Mouse (Mus musculus): ENCODE results near the gene Bcl2l13. TPM values are rescaled to one million over a fixed set of nuclear protein-coding genes. Genes with fewer than 3 reads are reported as not detected.

Gene Bcl2l13
- total and polyA plus RNA-seq, 3 experiments: 43.7 to 49.9 TPM; not detected in 1

DNA sequence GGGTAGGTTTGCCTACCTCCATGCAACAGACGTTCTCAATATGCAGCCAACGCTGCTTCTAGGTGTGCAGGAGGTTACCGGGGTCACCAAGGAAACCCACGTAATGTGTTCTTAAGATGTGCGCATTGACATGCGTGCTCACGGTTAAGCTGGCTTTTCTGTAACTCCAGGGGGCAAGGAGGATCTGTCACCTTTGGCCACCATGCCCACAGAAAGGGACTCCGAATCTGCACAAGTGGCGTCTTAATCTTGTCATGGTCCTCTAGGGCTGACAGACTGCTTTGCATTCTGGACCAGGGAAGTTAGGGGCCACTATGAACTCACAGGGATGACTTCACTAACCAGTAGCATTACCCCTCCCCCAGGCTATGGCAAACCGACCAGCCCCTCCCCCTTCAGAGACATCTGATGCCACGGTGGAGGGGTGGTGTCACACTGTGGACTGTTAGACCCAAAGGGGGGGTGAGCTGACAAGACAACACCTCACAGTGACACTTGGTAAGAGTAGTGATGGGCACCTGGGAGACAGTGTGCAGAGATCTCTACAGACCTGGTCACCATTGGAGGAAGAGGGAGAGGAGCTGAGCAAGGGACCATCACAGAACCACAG is 102.1 kb downstream of the Bcl2l13 start:
- TF ChIP-seq USF1 (IDR thresholded peaks at IDR 0.05; ENCODE audit: low read depth, low read length) (no peak), TBP (IDR thresholded peaks at IDR 0.05; ENCODE audit: low read depth, low read length) (no peak), E2F4 (IDR thresholded peaks at IDR 0.05; ENCODE audit: borderline replicate concordance, low read depth, low read length) (no peak), POLR2AphosphoS5 (IDR thresholded peaks at IDR 0.05; ENCODE audit: borderline replicate concordance, low read depth, low read length) (no peak), ZNF384 (IDR thresholded peaks at IDR 0.05; ENCODE audit: low read depth, low read length) (no peak), RCOR1 (IDR thresholded peaks at IDR 0.05; ENCODE audit: low read depth, low read length) (no peak), EP300 (IDR thresholded peaks at IDR 0.05; ENCODE audit: low read depth in 1 of 2, low read length in 2 of 2) (no peak), CHD1 (IDR thresholded peaks at IDR 0.05; ENCODE audit: low read depth, low read length) (no peak), SMC3 (IDR thresholded peaks at IDR 0.05; ENCODE audit: low read depth, low read length) (no peak), ZKSCAN1 (IDR thresholded peaks at IDR 0.05; ENCODE audit: low read depth, low read length) (no peak)
- no peak overlapping the region for H3K27ac ChIP-seq (ENCODE audit: control insufficient read depth, low read depth, low read length)
- H3K4me1 ChIP-seq (ENCODE audit: control insufficient read depth in 1 of 2, insufficient read depth in 2 of 2, low read length in 2 of 2): no peaks in the 10 kb centered on the region
- no peak for DNase-seq (ENCODE audit: low read depth, low spot score)
- no peaks in the 10 kb centered on the region for H3K9me3 ChIP-seq (replicated peaks; ENCODE audit: insufficient read depth, low read length)
- no peak overlapping the region for H3K9ac ChIP-seq (ENCODE audit: control insufficient read depth, low read depth, low read length, poor library complexity, severe bottlenecking)
- no peaks in the 10 kb centered on the region for H3K27me3 ChIP-seq (ENCODE audit: control insufficient read depth in 1 of 2, insufficient read depth in 2 of 2, low read length in 2 of 2)
- no peaks in the 10 kb centered on the region for H3K79me2 ChIP-seq (ENCODE audit: control insufficient read depth, insufficient read depth, low read length, poor library complexity)
- H3K4me3 ChIP-seq (ENCODE audit: control insufficient read depth in 1 of 2, insufficient read depth in 1 of 2, low read depth in 2 of 2, low read length in 2 of 2): no peak overlapping the region
- no peaks in the 10 kb centered on the region for H3K36me3 ChIP-seq (ENCODE audit: control insufficient read depth in 1 of 2, insufficient read depth in 2 of 2, low read length in 2 of 2)

DNA sequence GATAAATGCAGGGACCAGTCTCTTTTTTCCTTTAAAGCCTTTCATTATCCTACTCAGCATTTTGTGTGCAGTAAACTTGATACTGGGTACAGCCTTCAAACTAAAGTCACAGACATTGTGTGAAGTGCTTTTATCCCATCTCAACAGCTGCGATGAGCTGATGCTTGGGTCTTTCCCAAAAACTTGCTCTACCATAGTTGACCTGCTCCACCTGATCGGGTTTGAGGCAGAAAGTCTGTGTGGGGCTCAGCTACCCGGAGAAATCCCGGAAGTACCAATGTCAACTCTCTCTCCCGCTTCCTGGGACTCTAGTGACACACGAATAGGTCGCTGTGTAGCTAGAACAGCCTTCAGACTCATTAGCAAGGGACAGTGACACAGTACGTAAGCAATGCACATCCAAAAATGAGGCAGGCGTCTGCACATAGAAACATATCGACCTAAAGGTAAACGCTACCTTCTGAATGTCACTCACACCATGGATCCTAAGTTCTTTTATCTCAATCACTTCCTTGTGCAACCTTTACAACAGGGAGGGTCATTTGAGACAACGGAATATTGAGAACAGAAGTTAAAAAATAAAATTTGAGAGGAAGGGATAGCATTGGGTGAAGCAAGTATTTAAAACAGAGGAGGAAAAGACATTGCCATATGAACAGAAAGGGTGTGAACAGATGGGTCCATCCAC is 102.9 kb downstream of the Bcl2l13 start:
- H3K36me3 ChIP-seq (ENCODE audit: control insufficient read depth in 1 of 2, insufficient read depth in 2 of 2, low read length in 2 of 2): no peaks in the 10 kb centered on the region

DNA sequence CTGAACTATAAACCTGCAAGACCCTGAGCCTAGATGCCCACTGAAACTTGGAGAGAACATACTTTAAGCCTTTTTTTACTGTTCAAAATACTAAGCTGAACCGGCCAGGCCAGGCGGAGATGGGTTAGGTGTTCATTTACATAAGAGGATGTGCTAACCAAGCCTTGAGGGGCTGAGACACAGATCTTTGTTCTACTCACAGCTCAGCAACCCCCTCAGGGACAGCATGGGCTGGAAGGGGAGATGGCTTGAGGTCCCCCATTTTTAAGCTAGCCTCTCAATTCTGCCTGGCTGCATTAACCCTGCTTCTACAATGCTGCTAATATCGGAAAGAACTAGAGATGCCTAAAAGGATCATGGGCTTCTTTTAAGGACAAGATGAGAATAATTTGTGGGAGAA is 103.8 kb downstream of the Bcl2l13 start:
- H3K9me3 ChIP-seq (replicated peaks; ENCODE audit: insufficient read depth, low read length): no peaks in the 10 kb centered on the region
- no peaks in the 10 kb centered on the region for H3K4me1 ChIP-seq (ENCODE audit: control insufficient read depth in 1 of 2, insufficient read depth in 2 of 2, low read length in 2 of 2)
- H3K9ac ChIP-seq (ENCODE audit: control insufficient read depth, low read depth, low read length, poor library complexity, severe bottlenecking): no peak overlapping the region
- H3K27me3 ChIP-seq (ENCODE audit: control insufficient read depth in 1 of 2, insufficient read depth in 2 of 2, low read length in 2 of 2): no peaks in the 10 kb centered on the region
- H3K36me3 ChIP-seq (ENCODE audit: control insufficient read depth in 1 of 2, insufficient read depth in 2 of 2, low read length in 2 of 2): no peaks in the 10 kb centered on the region
- no peaks in the 10 kb centered on the region for H3K79me2 ChIP-seq (ENCODE audit: control insufficient read depth, insufficient read depth, low read length, poor library complexity)
- H3K27ac ChIP-seq (ENCODE audit: control insufficient read depth, low read depth, low read length): no peak overlapping the region
- H3K4me3 ChIP-seq (ENCODE audit: control insufficient read depth in 1 of 2, insufficient read depth in 1 of 2, low read depth in 2 of 2, low read length in 2 of 2): no peak overlapping the region
- DNase-seq (ENCODE audit: low read depth, low spot score): no peak
- TF ChIP-seq BHLHE40 (IDR thresholded peaks at IDR 0.05; ENCODE audit: borderline replicate concordance, low read depth, low read length) (no peak), TAL1 (IDR thresholded peaks at IDR 0.05; ENCODE audit: low read length) (no peak), POLR2AphosphoS5 (IDR thresholded peaks at IDR 0.05; ENCODE audit: borderline replicate concordance, low read depth, low read length) (no peak), HCFC1 (IDR thresholded peaks at IDR 0.05; ENCODE audit: low read depth, low read length) (no peak), KAT2A (conservative IDR thresholded peaks at IDR 0.05; ENCODE audit: low read depth, low read length) (no peak), SMC3 (IDR thresholded peaks at IDR 0.05; ENCODE audit: low read depth, low read length) (no peak), GABPA (IDR thresholded peaks at IDR 0.05; ENCODE audit: low read depth, low read length) (no peak), MYC (IDR thresholded peaks at IDR 0.05; ENCODE audit: low read depth, low read length) (no peak), ZNF384 (IDR thresholded peaks at IDR 0.05; ENCODE audit: low read depth, low read length) (no peak), MYB (IDR thresholded peaks at IDR 0.05; ENCODE audit: low read depth, low read length) (no peak), MEF2A (IDR thresholded peaks at IDR 0.05; ENCODE audit: extremely low read depth, insufficient replicate concordance, low read depth, low read length, poor library complexity, severe bottlenecking) (no peak), RAD21 (IDR thresholded peaks at IDR 0.05; ENCODE audit: low read depth, low read length) (no peak), MAFK (IDR thresholded peaks at IDR 0.05; ENCODE audit: borderline replicate concordance, low read depth, low read length) (no peak), E2F4 (IDR thresholded peaks at IDR 0.05; ENCODE audit: borderline replicate concordance, low read depth, low read length) (no peak), CHD1 (IDR thresholded peaks at IDR 0.05; ENCODE audit: low read depth, low read length) (no peak), ELF1 (IDR thresholded peaks at IDR 0.05; ENCODE audit: low read depth, low read length) (no peak)

More for the DNA sequence above, 102.9 kb downstream of the Bcl2l13 start:
- Histone ChIP-seq H3K4me1 (ENCODE audit: control insufficient read depth in 1 of 2, insufficient read depth in 2 of 2, low read length in 2 of 2) (no peaks in the 10 kb centered on the region), H3K27ac (ENCODE audit: control insufficient read depth, low read depth, low read length) (no peak overlapping the region), H3K9ac (ENCODE audit: control insufficient read depth, low read depth, low read length, poor library complexity, severe bottlenecking) (no peak overlapping the region), H3K4me3 (ENCODE audit: control insufficient read depth in 1 of 2, insufficient read depth in 1 of 2, low read depth in 2 of 2, low read length in 2 of 2) (no peak overlapping the region), H3K27me3 (ENCODE audit: control insufficient read depth in 1 of 2, insufficient read depth in 2 of 2, low read length in 2 of 2) (no peaks in the 10 kb centered on the region), H3K9me3 (replicated peaks; ENCODE audit: insufficient read depth, low read length) (no peaks in the 10 kb centered on the region), H3K79me2 (ENCODE audit: control insufficient read depth, insufficient read depth, low read length, poor library complexity) (no peaks in the 10 kb centered on the region)
- DNase-seq (ENCODE audit: low read depth, low spot score): no peak
- no peak for TF ChIP-seq USF1 (IDR thresholded peaks at IDR 0.05; ENCODE audit: low read depth, low read length)
- TF ChIP-seq ZC3H11A (IDR thresholded peaks at IDR 0.05; ENCODE audit: low read depth, low read length): no peak
- no peak for TF ChIP-seq MAFK (IDR thresholded peaks at IDR 0.05; ENCODE audit: borderline replicate concordance, low read depth, low read length)
- no peak for TF ChIP-seq BHLHE40 (IDR thresholded peaks at IDR 0.05; ENCODE audit: borderline replicate concordance, low read depth, low read length)
- no peak for TF ChIP-seq CHD2 (IDR thresholded peaks at IDR 0.05; ENCODE audit: low read length)
- TF ChIP-seq JUND (IDR thresholded peaks at IDR 0.05; ENCODE audit: low read depth, low read length): no peak
- no peak for TF ChIP-seq TCF12 (IDR thresholded peaks at IDR 0.05; ENCODE audit: low read depth, low read length)

Measured in MEL (cell line).